Mouse (Mus musculus): Measurements from ENCODE around the gene Ifi47.
"Not testable (repeated sequence)": the region's sequence is repeated elsewhere in the genome, so short reads cannot be mapped to it uniquely, and the experiment has no call there.

Gene Ifi47

GRCm38 (mm10) chr11:49076001-49076757 is at the start of gene Ifi47:
Gene Ifi47, plus strand, starts transcription at chr11:49076587.
- not testable (repeated sequence) for DNase-seq (ENCODE audit: low read depth, low spot score)

GRCm38 (mm10) chr11:49050064-49050463 is 26.3 kb upstream of the Ifi47 start:
- DNase-seq (ENCODE audit: low read depth, low spot score) = not testable (repeated sequence)

GRCm38 (mm10) chr11:49051093-49051891 is 25.1 kb upstream of the Ifi47 start, which contains the start of gene 9930111J21Rik2:
Gene 9930111J21Rik2, minus strand, starts transcription at chr11:49051242.
- not testable (repeated sequence) for DNase-seq (ENCODE audit: low read depth, low spot score)

- not testable (repeated sequence) for DNase-seq (ENCODE audit: low read depth, low spot score)
Measured at GRCm38 (mm10) chr11:49051894-49052293, 24.5 kb upstream of the Ifi47 start.

GRCm38 (mm10) chr11:49060061-49060460 is 16.3 kb upstream of the Ifi47 start:
- not testable (repeated sequence) for DNase-seq (ENCODE audit: low read depth, low spot score)

GRCm38 (mm10) chr11:49061865-49062264 is 14.5 kb upstream of the Ifi47 start:
- not testable (repeated sequence) for DNase-seq (ENCODE audit: low read depth, low spot score)

GRCm38 (mm10) chr11:49063713-49064469 is 12.5 kb upstream of the Ifi47 start, which contains the start of gene Tgtp2:
Gene Tgtp2, minus strand, starts transcription at chr11:49064206.
- DNase-seq (ENCODE audit: low read depth, low spot score) = not testable (repeated sequence)

GRCm38 (mm10) chr11:49068358-49068757 is 8.0 kb upstream of the Ifi47 start:
- no peak for DNase-seq (ENCODE audit: low read depth, low spot score)

GRCm38 (mm10) chr11:49077012-49077411 is 625 bp downstream of the Ifi47 start:
- DNase-seq (ENCODE audit: low read depth, low spot score) = no peak

- no peak for DNase-seq (ENCODE audit: low read depth, low spot score)
Measured at GRCm38 (mm10) chr11:49078719-49079118, 2.3 kb downstream of the Ifi47 start.

GRCm38 (mm10) chr11:49080636-49081035 is 4.2 kb downstream of the Ifi47 start:
- DNase-seq (ENCODE audit: low read depth, low spot score) = no peak

- no peak for DNase-seq (ENCODE audit: low read depth, low spot score)
Measured at GRCm38 (mm10) chr11:49081356-49081755, 5.0 kb downstream of the Ifi47 start.

GRCm38 (mm10) chr11:49081886-49082285 is 5.5 kb downstream of the Ifi47 start:
- DNase-seq (ENCODE audit: low read depth, low spot score) = no peak

- no peak for DNase-seq (ENCODE audit: low read depth, low spot score)
Measured at GRCm38 (mm10) chr11:49083146-49083545, 6.8 kb downstream of the Ifi47 start.

GRCm38 (mm10) chr11:49083808-49084207 is 7.4 kb downstream of the Ifi47 start:
- DNase-seq (ENCODE audit: low read depth, low spot score) = no peak

- no peak for DNase-seq (ENCODE audit: low read depth, low spot score)
Measured at GRCm38 (mm10) chr11:49084385-49084784, 8.0 kb downstream of the Ifi47 start.

- no peak for DNase-seq (ENCODE audit: low read depth, low spot score)
Measured at GRCm38 (mm10) chr11:49084875-49085274, 8.5 kb downstream of the Ifi47 start.

GRCm38 (mm10) chr11:49086858-49087361 is 10.5 kb downstream of the Ifi47 start:
- no peak for DNase-seq (ENCODE audit: low read depth, low spot score)

- DNase-seq (ENCODE audit: low read depth, low spot score) = peak; percentile 36
Measured at GRCm38 (mm10) chr11:49087830-49088616, 11.6 kb downstream of the Ifi47 start.

- no peak for DNase-seq (ENCODE audit: low read depth, low spot score)
Measured at GRCm38 (mm10) chr11:49088990-49089652, 12.7 kb downstream of the Ifi47 start.

Measured in ES-CJ7 (cell line).